In genomic region chr7:135258053-135258753, GRCm38 (mm10) we compare ENCODE assay signal across 5 mouse cellular contexts. TPM values are rescaled to one million over a fixed set of nuclear protein-coding genes. Genes with fewer than 3 reads are reported as not detected.
"Had no signal": no experiment of that assay in that cellular context is flagged by ENCODE, and none has a peak within 500 bp of the region (broad histone marks: within the 10 kb centered on the region; RNA-seq: fewer than 3 reads in every experiment).

Gene Nps (plus strand): TSS chr7:135258703.

RNA-seq across cellular contexts. Expression of gene Nps, which starts in this region (rescaled TPM):
- total RNA-seq: layer of hippocampus, postnatal 14 days; left cerebral cortex, adult 8-10 months; left cerebral cortex, postnatal 14 days; left cerebral cortex, postnatal 4 days; megakaryocyte, adult 5-6 weeks had no signal
